Mouse (Mus musculus) embryonic facial prominence, embryonic 13.5 days (tissue): ENCODE measurements around the gene Atp5d. TPM values are rescaled to one million over a fixed set of nuclear protein-coding genes. Genes with fewer than 3 reads are reported as not detected.

Experiments used
- ATAC-seq: fragments of 200-750 bp; cut with Nextera tagmentation; 2 replicates; pipeline ENCODE4 v1.8.0; 2017; ENCODE audit warnings: low read depth; ENCODE audit not compliant: insufficient number of reproducible peaks, insufficient read depth, low FRiP score, low TSS enrichment
- H3K27ac ChIP-seq: fragments of 300-500 bp; sonication (generic); 2 replicates; pipeline ENCODE4 v1.5.1; 2015; ENCODE audit warnings: moderate library complexity, mild to moderate bottlenecking, inconsistent platforms
- H3K27me3 ChIP-seq: fragments of 300-500 bp; sonication (generic); 2 replicates; pipeline ENCODE4 v1.6.1; 2015; ENCODE audit warnings: mild to moderate bottlenecking, inconsistent platforms
- H3K36me3 ChIP-seq: fragments of 300-500 bp; sonication (generic); 2 replicates; pipeline ENCODE4 v1.6.1; 2015; ENCODE audit warnings: mild to moderate bottlenecking, inconsistent platforms
- H3K4me1 ChIP-seq: fragments of 300-500 bp; sonication (generic); 2 replicates; pipeline ENCODE4 v1.6.1; 2015; ENCODE audit warnings: inconsistent platforms
- H3K4me2 ChIP-seq: fragments of 300-500 bp; sonication (generic); 2 replicates; pipeline ENCODE4 v1.6.1; 2015; ENCODE audit warnings: moderate library complexity, mild to moderate bottlenecking, inconsistent platforms
- H3K4me3 ChIP-seq: fragments of 300-500 bp; sonication (generic); 2 replicates; pipeline ENCODE4 v1.5.1; 2015; ENCODE audit warnings: mild to moderate bottlenecking, inconsistent platforms
- H3K9ac ChIP-seq: fragments of 300-500 bp; sonication (generic); 2 replicates; pipeline ENCODE4 v1.6.1; 2015; ENCODE audit warnings: mild to moderate bottlenecking, inconsistent platforms
- H3K9me3 ChIP-seq: fragments of 300-500 bp; sonication (generic); 2 replicates; pipeline ENCODE4 v1.6.1; 2016; ENCODE audit warnings: inconsistent platforms
- WGBS: fragments of 180-500 bp; shearing (Covaris S2); methylation state at CpG from one replicate; pipeline ENCODE4 v1.1.7; 2015; ENCODE audit warnings: mixed read lengths; 5-methylcytosine and 5-hydroxymethylcytosine counted together
- polyA plus RNA-seq: library from polyadenylated mRNA; unstranded; fragments of >200 nt; fragmentation: Nextera tagmentation; extraction: Ambion mirVana; gene quantifications from 2 replicates; pipeline ENCODE4 v1.2.1, GENCODE M21; 2015

The Atp5d gene
- polyA plus RNA-seq, 1 experiment from 2014 or later = 491 TPM

DNA sequence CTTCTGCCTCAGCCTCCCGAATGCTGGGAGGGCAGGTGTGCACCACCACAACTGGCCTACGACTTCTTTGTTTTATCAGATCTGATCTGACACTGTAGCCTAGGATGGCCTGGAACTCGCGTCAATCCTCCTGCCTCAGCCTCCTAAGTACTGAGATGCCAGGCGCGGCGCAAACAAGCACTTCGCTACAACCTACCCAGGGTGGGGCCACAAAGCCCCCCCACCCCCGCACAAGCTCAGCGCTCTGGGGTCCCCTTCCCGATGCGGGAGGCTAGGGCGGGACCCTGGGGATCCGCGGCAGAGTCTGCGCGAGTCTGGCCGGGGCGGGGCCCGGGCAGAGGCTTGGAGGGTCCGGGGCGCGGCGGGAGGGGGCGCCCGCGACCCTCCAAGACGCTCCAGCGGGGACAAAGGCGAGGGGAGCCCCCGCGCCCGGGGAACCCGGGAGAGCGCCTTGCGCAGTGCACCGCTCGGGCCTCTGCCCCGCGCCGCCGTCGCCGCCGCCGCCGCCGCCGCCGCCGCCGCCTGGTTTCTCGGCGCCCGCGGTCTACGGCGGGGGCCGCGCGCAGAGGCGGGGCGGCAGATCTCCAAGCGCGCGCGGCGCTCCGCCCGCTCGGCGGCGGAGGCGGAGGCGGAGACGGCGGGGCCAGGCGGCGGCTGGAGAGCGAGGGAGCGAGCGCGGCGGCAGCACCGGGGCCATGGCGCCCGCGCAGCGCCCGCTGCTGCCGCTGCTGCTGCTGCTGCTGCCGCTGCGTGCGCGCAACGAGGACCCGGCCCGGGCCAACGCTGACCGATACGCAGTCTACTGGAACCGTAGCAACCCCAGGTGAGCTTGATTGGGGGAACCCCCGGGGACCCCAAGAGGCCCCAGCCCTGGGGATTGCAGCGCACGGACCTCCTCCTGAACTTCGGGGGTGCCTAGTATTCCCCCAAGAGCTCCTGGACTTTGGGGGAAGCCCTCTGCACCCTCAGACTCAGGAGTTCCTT lies 40.9 kb downstream of the Atp5d start, which contains the start of gene Efna2:
Efna2 (plus strand) TSS at position 415 of the 984 bp plus-strand sequence.
- peaks cover 22% of the 10 kb centered on the region for H3K4me1 ChIP-seq
- peak within 1 kb of the TSS; percentile 77 for H3K27ac ChIP-seq

DNA sequence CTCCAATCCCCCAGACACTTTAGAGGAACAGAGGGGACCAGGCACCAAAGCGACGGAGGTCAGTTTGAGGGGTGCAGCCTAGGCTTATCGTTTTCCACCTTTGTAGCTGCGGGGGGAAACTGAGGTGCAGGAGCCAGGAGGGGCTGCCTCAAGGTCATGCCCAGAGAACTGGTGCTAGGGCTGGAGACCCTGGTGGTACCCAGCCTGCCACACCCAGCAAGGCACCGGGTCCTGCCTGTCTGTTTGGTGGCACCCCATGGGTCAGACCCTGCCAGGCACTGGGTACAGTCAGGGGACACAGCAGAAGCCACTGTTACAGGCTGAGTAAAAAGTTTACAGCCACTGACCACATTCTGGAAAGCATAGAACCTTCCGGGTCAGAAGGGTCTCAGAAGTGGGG lies 41.9 kb downstream of the Atp5d start:
- Histone ChIP-seq H3K9ac (peak overlapping the region; percentile 97), H3K27ac (peak overlapping the region; percentile 77), H3K27me3 (no peaks in the 10 kb centered on the region), H3K4me1 (peaks cover 23% of the 10 kb centered on the region), H3K4me2 (peak overlapping the region; percentile 89), H3K9me3 (no peaks in the 10 kb centered on the region), H3K4me3 (peak overlapping the region; percentile 76), H3K36me3 (peaks cover 22% of the 10 kb centered on the region)
- ATAC-seq = no peak
- 34% methylated on average over 6 of the region's 6 CpGs for WGBS

More for the DNA sequence above, 40.9 kb downstream of the Atp5d start, which contains the start of gene Efna2:
- peak within 1 kb of the TSS; percentile 89 for H3K4me2 ChIP-seq
- WGBS = 2% methylated on average over 49 of the region's 106 CpGs
- H3K4me3 ChIP-seq = peak within 1 kb of the TSS; percentile 76
- peaks cover 22% of the 10 kb centered on the region for H3K36me3 ChIP-seq
- no peaks in the 10 kb centered on the region for H3K27me3 ChIP-seq
- H3K9ac ChIP-seq = peak within 1 kb of the TSS; percentile 97
- H3K9me3 ChIP-seq = no peaks in the 10 kb centered on the region
- peak; percentile 63 for ATAC-seq

DNA sequence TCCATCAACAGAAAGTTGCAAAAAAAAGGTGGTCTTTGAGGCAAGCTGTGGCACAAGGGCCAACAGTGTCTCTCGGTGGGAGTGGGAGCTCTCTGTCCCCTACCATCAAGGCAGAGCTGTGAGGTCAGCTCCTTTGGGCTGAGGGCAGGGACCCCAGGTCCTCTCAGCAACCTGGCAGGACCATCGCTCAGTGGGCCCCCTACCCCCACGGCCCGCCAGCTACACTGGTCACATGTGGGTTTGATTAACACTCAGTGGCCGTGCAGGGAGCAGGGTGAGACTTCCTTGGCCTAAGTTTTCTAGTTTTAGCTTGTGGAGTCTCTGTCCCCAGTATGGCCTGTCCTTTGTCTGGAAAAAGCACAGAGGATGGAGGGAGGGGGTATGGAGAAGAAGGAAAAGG lies 42.4 kb downstream of the Atp5d start:
- no peak overlapping the region for H3K27ac ChIP-seq
- H3K27me3 ChIP-seq = no peaks in the 10 kb centered on the region
- peak overlapping the region; percentile 89 for H3K4me2 ChIP-seq
- H3K9ac ChIP-seq = peak overlapping the region; percentile 97
- peak overlapping the region; percentile 76 for H3K4me3 ChIP-seq
- H3K4me1 ChIP-seq = peaks cover 28% of the 10 kb centered on the region
- WGBS = 19% methylated on average over 5 of the region's 5 CpGs
- no peak for ATAC-seq
- H3K9me3 ChIP-seq = no peaks in the 10 kb centered on the region
- peaks cover 22% of the 10 kb centered on the region for H3K36me3 ChIP-seq

DNA sequence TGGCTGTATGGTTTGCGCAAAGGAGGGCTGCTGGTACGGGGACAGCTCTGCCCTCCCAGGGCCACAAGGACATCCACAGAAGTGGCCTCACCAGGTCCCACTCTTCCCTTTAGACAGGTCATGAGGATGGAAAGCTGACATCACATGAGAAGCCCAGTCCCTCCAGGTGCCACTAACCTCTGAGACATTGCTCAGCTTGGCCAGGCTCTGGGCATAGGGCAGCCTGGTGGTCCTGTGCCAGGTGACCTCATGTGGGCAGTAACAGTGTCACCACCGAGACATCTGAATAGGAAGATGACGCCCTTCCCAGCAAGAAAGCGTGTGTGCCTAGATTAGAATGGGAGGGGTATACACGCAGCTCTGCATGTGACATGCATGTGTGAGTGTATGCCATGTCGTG lies 44.1 kb downstream of the Atp5d start:
- H3K9me3 ChIP-seq = no peaks in the 10 kb centered on the region
- 88% methylated on average over 7 of the region's 7 CpGs for WGBS
- no peak overlapping the region for H3K9ac ChIP-seq
- peaks cover 31% of the 10 kb centered on the region for H3K4me1 ChIP-seq
- H3K4me2 ChIP-seq = no peak overlapping the region
- H3K27ac ChIP-seq = no peak overlapping the region
- no peaks in the 10 kb centered on the region for H3K27me3 ChIP-seq
- no peak for ATAC-seq
- H3K36me3 ChIP-seq = peaks cover 34% of the 10 kb centered on the region
- no peak overlapping the region for H3K4me3 ChIP-seq

DNA sequence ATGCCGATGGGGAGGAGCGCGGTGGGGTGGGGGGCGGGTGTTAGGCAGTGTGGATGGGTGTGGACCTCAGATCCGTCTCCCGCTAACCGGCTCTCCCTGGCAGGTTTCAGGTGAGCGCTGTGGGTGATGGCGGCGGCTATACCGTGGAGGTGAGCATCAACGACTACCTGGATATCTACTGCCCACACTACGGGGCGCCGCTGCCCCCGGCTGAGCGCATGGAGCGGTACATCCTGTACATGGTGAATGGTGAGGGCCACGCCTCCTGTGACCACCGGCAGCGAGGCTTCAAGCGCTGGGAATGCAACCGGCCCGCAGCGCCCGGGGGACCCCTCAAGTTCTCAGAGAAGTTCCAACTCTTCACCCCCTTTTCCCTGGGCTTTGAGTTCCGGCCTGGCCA lies 48.2 kb downstream of the Atp5d start:
- Histone ChIP-seq H3K9me3 (no peaks in the 10 kb centered on the region), H3K9ac (0 out of 2 replicates have a peak overlapping the region, but pooled peaks have one; percentile 16), H3K27me3 (peaks cover 31% of the 10 kb centered on the region), H3K4me3 (no peak overlapping the region), H3K27ac (no peak overlapping the region), H3K4me2 (no peak overlapping the region), H3K36me3 (peaks cover 52% of the 10 kb centered on the region), H3K4me1 (peaks cover 27% of the 10 kb centered on the region)
- 45% methylated on average over 27 of the region's 27 CpGs for WGBS
- ATAC-seq = no peak

GRCm38 (mm10) chr10:80187739-80188138 lies 49.3 kb downstream of the Atp5d start:
- Histone ChIP-seq H3K27me3 (peaks cover 42% of the 10 kb centered on the region), H3K4me2 (no peak overlapping the region), H3K4me1 (peaks cover 22% of the 10 kb centered on the region), H3K36me3 (peaks cover 43% of the 10 kb centered on the region), H3K9ac (no peak overlapping the region), H3K27ac (no peak overlapping the region), H3K9me3 (no peaks in the 10 kb centered on the region), H3K4me3 (no peak overlapping the region)
- ATAC-seq = no peak
- 86% methylated on average over 10 of the region's 10 CpGs for WGBS

GRCm38 (mm10) chr10:80188453-80189024 lies 50.1 kb downstream of the Atp5d start:
- Histone ChIP-seq H3K4me1 (peaks cover 22% of the 10 kb centered on the region), H3K36me3 (peaks cover 35% of the 10 kb centered on the region), H3K27me3 (peaks cover 46% of the 10 kb centered on the region)

DNA sequence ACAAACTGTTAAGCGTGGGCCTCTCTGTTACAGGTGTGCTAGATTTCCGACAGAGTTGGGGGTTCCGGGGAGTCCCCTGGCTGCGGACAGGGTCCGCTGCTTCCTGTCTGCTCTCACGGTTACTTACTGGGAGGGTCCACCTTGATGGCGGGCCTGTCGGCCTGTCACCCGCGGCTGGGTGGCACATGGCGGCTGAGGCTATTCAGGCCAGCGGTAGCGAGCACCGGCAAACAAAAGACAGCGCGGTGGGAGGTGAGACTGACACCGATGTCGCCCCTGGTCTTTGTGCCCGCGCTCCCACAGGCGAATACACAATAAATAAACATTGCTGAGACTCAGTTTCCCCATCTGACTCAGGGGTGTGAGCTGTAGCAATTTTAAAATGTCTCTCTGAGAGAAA lies 51.6 kb downstream of the Atp5d start:
- Histone ChIP-seq H3K27ac (no peak overlapping the region), H3K9me3 (no peaks in the 10 kb centered on the region), H3K4me3 (peak overlapping the region; percentile 49), H3K9ac (peak overlapping the region; percentile 73), H3K36me3 (peaks cover 30% of the 10 kb centered on the region), H3K27me3 (peaks cover 46% of the 10 kb centered on the region), H3K4me1 (peaks cover 22% of the 10 kb centered on the region), H3K4me2 (peak overlapping the region; percentile 79)
- 10% methylated on average over 21 of the region's 21 CpGs for WGBS
- no peak for ATAC-seq

More at GRCm38 (mm10) chr10:80188453-80189024, 50.1 kb downstream of the Atp5d start:
- Histone ChIP-seq H3K9ac (no peak overlapping the region), H3K4me3 (no peak overlapping the region), H3K4me2 (no peak overlapping the region), H3K27ac (no peak overlapping the region), H3K9me3 (no peaks in the 10 kb centered on the region)
- ATAC-seq = no peak
- 71% methylated on average over 15 of the region's 15 CpGs for WGBS

GRCm38 (mm10) chr10:80190491-80191051 lies 52.1 kb downstream of the Atp5d start:
- peak overlapping the region; percentile 49 for H3K4me3 ChIP-seq
- peaks cover 46% of the 10 kb centered on the region for H3K27me3 ChIP-seq
- no peak overlapping the region for H3K27ac ChIP-seq
- peak overlapping the region; percentile 79 for H3K4me2 ChIP-seq
- H3K9me3 ChIP-seq = no peaks in the 10 kb centered on the region
- H3K4me1 ChIP-seq = peaks cover 18% of the 10 kb centered on the region
- H3K36me3 ChIP-seq = peaks cover 30% of the 10 kb centered on the region
- ATAC-seq = no peak
- under 1% methylated on average over 48 of the region's 48 CpGs for WGBS
- peak overlapping the region; percentile 73 for H3K9ac ChIP-seq

GRCm38 (mm10) chr10:80193976-80194375 lies 55.5 kb downstream of the Atp5d start:
- H3K27ac ChIP-seq = no peak overlapping the region
- H3K36me3 ChIP-seq = peaks cover 3% of the 10 kb centered on the region

GRCm38 (mm10) chr10:80194441-80194840 lies 56.0 kb downstream of the Atp5d start:
- Histone ChIP-seq H3K4me2 (no peak overlapping the region), H3K27me3 (peaks cover 39% of the 10 kb centered on the region), H3K4me3 (no peak overlapping the region), H3K36me3 (no peaks in the 10 kb centered on the region), H3K27ac (no peak overlapping the region), H3K9me3 (no peaks in the 10 kb centered on the region), H3K9ac (no peak overlapping the region), H3K4me1 (peaks cover 13% of the 10 kb centered on the region)
- 44% methylated on average over 8 of the region's 8 CpGs for WGBS
- no peak for ATAC-seq

More at GRCm38 (mm10) chr10:80193976-80194375, 55.5 kb downstream of the Atp5d start:
- ATAC-seq = no peak
- 73% methylated on average over 6 of the region's 6 CpGs for WGBS
- Histone ChIP-seq H3K9ac (no peak overlapping the region), H3K9me3 (no peaks in the 10 kb centered on the region), H3K27me3 (peaks cover 42% of the 10 kb centered on the region), H3K4me2 (no peak overlapping the region), H3K4me1 (peaks cover 13% of the 10 kb centered on the region), H3K4me3 (no peak overlapping the region)
